Mouse (Mus musculus): ENCODE measurements at regions not wholly inside any gene's neighbourhood (a gene's known extent, or its start where the extent isn't known, plus 50 kb on each side); places are given as distances from the start of the nearest gene placed in this dataset.

DNA sequence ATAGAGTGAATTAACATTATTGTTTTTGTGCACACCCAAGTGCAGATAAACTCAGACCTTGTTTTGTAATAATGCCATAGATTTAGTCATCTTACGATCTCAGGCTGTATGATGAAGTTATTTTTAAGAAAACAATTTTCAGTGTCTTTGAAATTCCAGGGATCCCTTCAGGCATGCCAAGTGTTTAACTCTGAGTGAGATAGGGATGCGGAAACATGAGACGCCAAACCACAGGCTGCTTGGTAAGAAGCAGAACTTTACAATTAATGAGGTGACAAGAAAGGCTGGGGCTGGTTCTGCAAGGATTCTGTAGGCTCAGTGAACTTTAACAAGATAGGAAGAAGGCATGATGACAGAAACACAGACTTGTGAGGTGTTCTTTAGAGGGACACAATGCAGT, 292.3 kb upstream of the Alcam start:
- DNase-seq (ENCODE audit: low spot score in 2 of 2) = no peak

DNA sequence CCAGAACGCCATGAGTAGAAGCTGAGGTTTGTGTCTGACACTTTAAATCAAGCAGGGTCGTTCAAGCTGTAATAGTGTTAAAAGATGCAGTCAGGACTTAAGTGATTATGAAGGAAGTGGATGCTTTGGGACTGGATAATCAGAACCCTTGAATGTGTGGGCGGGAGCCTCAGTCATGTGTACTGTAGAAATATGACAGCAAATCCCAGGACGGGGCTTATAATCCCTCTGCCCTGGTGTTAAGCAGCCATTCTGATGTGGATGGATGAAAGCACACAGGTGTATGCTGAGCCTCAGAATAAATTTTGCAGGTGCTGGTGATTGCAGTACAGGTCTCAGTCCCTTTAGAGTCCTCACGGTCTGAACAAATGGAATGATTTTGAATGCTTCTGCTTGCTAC, 290.8 kb upstream of the Alcam start:
- no peak for DNase-seq (ENCODE audit: low spot score in 2 of 2)

DNA sequence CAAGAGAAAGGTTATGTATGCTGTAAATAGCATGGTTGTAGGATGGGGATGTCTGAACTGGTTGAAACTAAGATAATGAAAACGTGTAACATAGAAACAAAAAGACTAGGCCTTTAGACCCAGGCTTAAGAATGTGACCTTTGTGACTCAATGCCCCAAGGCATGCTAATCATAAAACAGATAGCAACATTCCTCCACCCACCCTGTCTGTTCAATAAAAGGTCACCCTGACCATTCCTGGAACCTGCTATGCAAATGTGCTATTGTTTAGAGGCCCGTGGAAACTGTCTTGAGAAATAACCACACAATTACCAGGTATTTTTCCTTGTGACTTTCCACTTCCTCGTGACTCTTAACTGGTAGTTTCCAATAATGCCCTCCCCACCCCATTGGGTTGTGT, 288.3 kb upstream of the Alcam start:
- DNase-seq (ENCODE audit: low spot score in 2 of 2) = no peak

DNA sequence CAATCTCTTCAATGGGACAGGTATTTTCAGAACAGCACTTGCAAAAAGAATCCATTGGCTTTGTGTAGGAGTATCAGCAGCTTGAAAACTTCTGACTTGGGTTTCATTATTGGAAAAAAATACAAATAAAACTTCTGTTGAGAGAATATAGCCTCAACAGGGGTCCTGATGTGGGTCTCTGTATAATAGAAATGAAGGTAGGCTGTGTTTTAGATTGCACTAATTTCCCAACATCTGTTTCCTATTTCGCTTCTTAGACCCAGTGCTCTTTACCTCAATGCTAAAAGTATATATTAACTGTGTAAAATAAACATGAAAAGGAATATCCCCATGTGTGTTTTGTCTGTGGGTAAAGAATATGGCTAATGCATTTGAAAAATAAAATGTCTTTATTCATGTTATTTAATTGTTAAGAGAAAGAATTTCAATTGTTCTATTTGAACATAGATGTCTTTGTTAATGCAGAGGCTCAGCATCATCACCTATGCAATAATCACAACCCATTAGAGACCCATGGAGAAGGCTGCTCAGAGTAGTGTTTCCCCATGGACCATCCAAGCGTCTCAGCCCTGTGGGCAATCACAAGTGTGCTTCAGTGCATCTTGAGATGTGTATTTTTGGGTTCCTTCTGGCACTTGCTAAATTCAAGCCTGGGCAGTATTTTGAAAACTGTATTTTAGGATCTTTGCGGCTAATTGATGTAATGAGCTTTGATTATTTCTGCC, 272.4 kb upstream of the Alcam start:
- no peak for DNase-seq (ENCODE audit: low spot score in 2 of 2)

DNA sequence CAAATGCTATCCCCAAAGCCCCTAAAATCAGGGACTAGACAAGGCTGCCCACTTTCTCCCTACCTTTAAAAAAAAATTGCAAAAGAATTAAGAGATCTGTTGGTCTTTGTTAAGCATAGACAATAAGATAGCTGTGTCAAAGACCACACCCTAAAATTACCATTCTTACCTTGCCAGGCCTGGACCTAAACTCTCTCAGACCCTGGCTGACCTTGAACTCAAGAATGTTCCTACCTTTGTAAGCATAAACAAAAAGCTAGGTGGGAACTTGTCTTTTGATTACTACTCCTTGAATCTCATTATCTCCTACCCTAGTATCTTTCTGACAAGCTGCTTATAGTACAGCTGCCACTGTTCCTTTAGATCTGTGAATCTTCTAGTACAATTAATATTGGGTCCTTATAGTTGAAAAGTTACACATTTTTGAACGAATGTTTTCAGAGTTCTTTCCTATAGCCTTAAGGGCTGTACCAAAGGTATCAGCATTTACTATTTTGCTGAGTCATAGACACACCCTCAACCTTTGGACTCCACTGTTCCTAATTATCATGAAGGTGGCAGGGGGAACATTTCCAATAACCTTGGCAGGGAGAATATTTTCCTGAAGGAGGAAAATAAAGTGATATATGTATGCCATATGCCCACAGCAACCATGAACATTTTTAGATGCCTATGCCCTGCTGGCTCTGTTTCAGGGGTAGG, 264.5 kb upstream of the Alcam start:
- no peak for DNase-seq (ENCODE audit: low spot score in 2 of 2)

DNA sequence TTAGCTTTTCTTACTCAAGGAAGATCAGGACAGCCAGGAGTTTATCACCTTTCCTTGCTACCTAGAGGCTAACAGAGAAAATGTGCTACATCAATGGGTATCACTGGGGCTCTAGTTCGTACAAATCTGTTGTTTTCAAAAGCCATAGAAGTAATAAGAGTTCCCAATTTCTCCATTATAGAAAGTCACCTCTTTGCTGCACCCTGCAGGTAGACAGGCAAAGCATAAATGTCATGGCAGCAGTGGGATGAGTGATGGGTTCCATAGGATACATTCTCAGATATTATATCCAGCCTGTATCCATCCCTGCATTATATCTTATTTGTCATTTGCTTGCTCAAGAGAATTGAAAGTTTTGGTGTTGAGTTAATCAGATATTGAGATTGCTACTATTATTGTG, 236.4 kb upstream of the Alcam start:
- no peak for DNase-seq (ENCODE audit: low spot score in 2 of 2)

DNA sequence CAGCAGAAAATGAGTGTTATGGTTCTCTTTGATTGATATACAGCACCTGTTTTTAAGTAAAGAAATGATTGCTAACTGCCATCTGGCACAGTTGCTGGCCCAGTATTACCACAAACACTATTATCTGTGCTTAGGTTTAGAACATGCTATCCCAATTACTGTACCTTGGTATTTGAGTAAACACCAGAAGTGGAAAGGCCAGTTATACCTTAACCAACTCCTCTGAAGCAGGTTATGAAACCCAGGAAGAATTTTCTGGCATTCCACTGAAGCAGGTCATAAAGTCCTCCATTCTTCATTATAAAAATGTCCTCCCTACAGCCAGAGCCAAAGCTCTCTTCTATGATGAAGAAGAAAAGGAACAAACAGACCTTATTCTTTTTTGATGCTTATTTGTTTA, 201.0 kb upstream of the Alcam start:
- DNase-seq (ENCODE audit: low spot score in 2 of 2) = no peak
